Mouse (Mus musculus) embryonic facial prominence, embryonic 11.5 days (tissue): ENCODE measurements at regions not wholly inside any gene's neighbourhood (a gene's known extent, or its start where the extent isn't known, plus 50 kb on each side); places are given as distances from the start of the nearest gene placed in this dataset.

Experiments used
- ATAC-seq: fragments of 200-750 bp; cut with Nextera tagmentation; replicated peaks from 2 replicates; pipeline ENCODE4 v1.8.0; 2017; ENCODE audit warnings: low read depth; ENCODE audit not compliant: insufficient number of reproducible peaks, low FRiP score, low TSS enrichment
- DNase-seq: peaks from one replicate; pipeline ENCODE4 v3.0.0-alpha.2; 2015; ENCODE audit warnings: low spot score
- H3K27ac ChIP-seq: fragments of 300-500 bp; sonication (generic); replicated peaks from 2 replicates; pipeline ENCODE4 v1.5.1; 2014; ENCODE audit warnings: mild to moderate bottlenecking, low read depth, low read length, control low read depth
- H3K27me3 ChIP-seq: fragments of 300-500 bp; sonication (generic); 2 replicates; pipeline ENCODE4 v1.6.1; 2014; ENCODE audit warnings: mild to moderate bottlenecking, low read length, moderate library complexity, mixed read lengths; ENCODE audit not compliant: control insufficient read depth, insufficient read depth
- H3K36me3 ChIP-seq: fragments of 300-500 bp; sonication (generic); replicated peaks from 2 replicates; pipeline ENCODE4 v1.6.1; 2014; ENCODE audit warnings: low read depth, mild to moderate bottlenecking, low read length, moderate library complexity, mixed read lengths; ENCODE audit not compliant: control insufficient read depth, insufficient read depth
- H3K4me1 ChIP-seq: fragments of 300-500 bp; sonication (generic); 2 replicates; pipeline ENCODE4 v1.6.1; 2014; ENCODE audit warnings: low read length, mixed read lengths; ENCODE audit not compliant: control insufficient read depth, insufficient read depth
- H3K4me2 ChIP-seq: fragments of 300-500 bp; sonication (generic); 2 replicates; pipeline ENCODE4 v1.6.1; 2014; ENCODE audit warnings: low read depth, mild to moderate bottlenecking, control low read depth, low read length, moderate library complexity
- H3K4me3 ChIP-seq: fragments of 300-500 bp; sonication (generic); 2 replicates; pipeline ENCODE4 v1.5.1; 2014; ENCODE audit warnings: low read depth, low read length, control low read depth
- H3K9ac ChIP-seq: fragments of 300-500 bp; sonication (generic); replicated peaks from 2 replicates; pipeline ENCODE4 v1.6.1; 2014; ENCODE audit warnings: mild to moderate bottlenecking, control low read depth, low read length
- H3K9me3 ChIP-seq: fragments of 300-500 bp; sonication (generic); replicated peaks from 2 replicates; pipeline ENCODE4 v1.6.1; 2016; ENCODE audit warnings: mild to moderate bottlenecking, low read length, inconsistent platforms, mixed read lengths; ENCODE audit not compliant: control insufficient read depth
- WGBS: fragments of 180-500 bp; shearing (Covaris S2); extraction: QIAGEN DNeasy Blood & Tissue Kit; methylation state at CpG from one replicate; pipeline ENCODE4 v1.1.7; 2014; 5-methylcytosine and 5-hydroxymethylcytosine counted together

DNA sequence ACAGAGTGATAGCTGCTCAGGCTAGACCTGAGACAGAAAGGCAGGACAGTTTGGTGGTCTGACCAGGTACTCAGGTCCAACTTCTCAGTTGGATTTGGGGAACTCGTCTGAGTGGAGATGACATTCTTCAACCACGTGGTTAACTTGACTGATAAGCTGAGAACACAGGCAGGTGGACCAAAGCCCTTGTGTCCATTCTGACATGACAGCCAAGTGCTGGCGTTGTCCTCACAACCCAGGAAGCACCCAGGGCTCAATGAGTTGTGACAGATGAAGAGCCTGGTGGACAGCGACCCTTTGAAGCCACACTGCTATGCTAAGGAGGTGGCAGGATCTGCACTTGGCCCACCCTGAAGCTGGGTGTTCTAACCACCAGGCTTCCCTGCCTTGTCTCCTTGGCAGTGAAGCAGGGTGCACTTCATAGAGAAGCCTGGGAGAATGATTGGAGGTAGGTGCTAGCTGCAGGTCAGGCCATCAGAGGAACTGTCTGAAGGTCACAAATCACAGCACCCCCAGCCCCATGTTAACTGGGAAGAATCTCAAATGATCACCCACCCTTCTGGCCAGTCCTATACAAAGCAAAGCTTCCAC, 87.6 kb downstream of the 1700001O22Rik start:
- Histone ChIP-seq H3K9ac (peak overlapping the region; percentile 32), H3K36me3 (no peaks in the 10 kb centered on the region), H3K4me3 (no peak overlapping the region), H3K27ac (peak overlapping the region; percentile 85), H3K4me2 (no peak overlapping the region; the same call in 1 of the 2 replicates), H3K4me1 (peaks cover 42% of the 10 kb centered on the region), H3K27me3 (no peaks in the 10 kb centered on the region), H3K9me3 (no peaks in the 10 kb centered on the region)
- 71% methylated on average over 4 of the region's 4 CpGs for WGBS
- no peak for ATAC-seq
- no peak for DNase-seq

DNA sequence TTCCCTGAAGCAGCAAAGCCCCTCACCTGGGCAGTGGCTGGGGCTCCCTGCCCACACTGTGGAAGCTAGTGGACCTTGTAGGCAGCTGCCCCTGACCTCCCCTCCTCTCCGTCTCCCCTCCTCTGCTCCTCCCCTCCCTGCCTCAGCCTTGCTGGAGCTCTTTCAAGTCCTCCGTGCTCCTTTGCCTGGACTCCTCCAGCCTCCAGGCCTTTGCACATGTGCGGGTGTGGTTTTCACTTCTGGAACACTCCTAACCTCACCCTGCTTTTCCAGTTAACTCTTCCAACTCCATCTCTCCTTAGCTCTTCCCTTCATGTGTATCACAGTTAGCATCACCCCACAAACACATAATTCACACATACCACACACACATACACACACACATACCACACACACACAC, 89.9 kb downstream of the 1700001O22Rik start:
- peaks cover 34% of the 10 kb centered on the region for H3K4me1 ChIP-seq
- 9% methylated on average over 3 of the region's 3 CpGs for WGBS
- H3K4me3 ChIP-seq: no peak overlapping the region
- ATAC-seq (no peak), DNase-seq (no peak)
- H3K36me3 ChIP-seq: no peaks in the 10 kb centered on the region
- no peak overlapping the region for H3K4me2 ChIP-seq
- no peaks in the 10 kb centered on the region for H3K9me3 ChIP-seq
- no peak overlapping the region for H3K27ac ChIP-seq
- no peaks in the 10 kb centered on the region for H3K27me3 ChIP-seq
- peak overlapping the region; percentile 25; the same call in 1 of the 2 replicates for H3K9ac ChIP-seq

DNA sequence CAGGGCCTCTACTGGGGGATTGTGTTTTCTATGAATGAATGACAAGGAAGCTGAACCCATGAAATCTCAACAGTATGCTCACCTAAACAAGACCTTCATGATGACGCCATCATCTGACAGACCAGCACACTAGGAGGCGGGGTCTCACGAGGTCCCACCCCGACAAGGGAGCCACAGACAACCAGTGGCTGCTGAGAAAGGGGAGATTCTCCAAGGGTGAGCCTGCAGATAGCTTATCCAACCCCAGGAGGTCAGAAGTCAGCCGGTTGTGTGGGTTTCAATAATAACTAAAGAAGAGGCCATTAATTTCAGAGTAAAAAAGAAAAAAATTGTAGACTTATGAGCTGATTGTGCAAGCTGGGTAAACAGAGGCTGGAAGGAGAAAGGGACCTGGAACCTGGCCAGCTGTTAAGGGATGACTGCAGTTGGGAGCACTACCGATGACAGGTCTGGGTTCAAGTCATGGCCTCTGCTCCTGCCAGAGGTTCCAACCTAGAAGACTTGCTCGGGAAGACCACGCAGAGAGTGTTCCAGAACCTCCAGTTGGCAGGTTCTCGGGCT, 90.5 kb downstream of the 1700001O22Rik start:
- Histone ChIP-seq H3K27ac (no peak overlapping the region), H3K4me3 (no peak overlapping the region), H3K9me3 (no peaks in the 10 kb centered on the region), H3K4me1 (peaks cover 31% of the 10 kb centered on the region), H3K9ac (no peak overlapping the region), H3K36me3 (no peaks in the 10 kb centered on the region), H3K27me3 (no peaks in the 10 kb centered on the region), H3K4me2 (no peak overlapping the region)
- ATAC-seq: no peak
- no peak for DNase-seq
- 59% methylated on average over 9 of the region's 9 CpGs for WGBS

DNA sequence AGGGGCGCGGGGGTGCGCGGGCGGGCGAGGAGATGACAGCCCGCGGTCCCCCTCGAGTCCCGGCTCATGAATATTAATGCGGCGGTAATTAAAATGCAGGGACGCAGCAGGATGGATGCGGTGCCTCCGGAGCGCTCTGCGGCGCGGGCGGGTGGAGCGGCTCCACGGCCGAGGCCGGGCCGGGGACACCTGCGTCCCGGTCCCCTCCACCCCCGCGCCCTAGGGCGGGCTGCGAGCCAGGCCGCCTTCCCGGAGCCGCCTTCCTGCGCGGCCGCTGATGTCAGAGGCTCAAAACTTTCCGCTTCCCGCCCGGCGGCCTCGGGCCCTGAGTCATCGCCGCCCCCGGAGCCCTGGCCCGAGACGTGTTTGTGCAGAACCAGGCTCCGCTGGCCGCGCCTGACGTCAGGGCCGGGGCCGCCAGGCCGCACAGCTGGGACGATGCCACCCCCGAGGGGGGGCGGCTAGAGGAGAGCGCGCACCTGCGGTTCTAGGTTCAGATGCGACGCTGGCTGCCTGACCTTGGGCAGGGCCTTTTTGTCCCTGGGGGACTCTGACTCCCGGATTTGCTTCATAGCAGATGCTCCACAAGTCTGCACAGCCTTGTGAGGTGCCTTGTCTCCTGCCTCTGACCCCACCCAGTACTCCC, 91.5 kb downstream of the 1700001O22Rik start:
- peak; percentile 65 for DNase-seq
- Histone ChIP-seq H3K36me3 (no peaks in the 10 kb centered on the region), H3K9ac (peak overlapping the region; percentile 83), H3K9me3 (no peaks in the 10 kb centered on the region), H3K27me3 (no peaks in the 10 kb centered on the region), H3K27ac (peak overlapping the region; percentile 78), H3K4me1 (peaks cover 28% of the 10 kb centered on the region), H3K4me3 (peak overlapping the region; percentile 45), H3K4me2 (peak overlapping the region; percentile 92)
- WGBS: under 1% methylated on average over 52 of the region's 63 CpGs
- peak; percentile 14 for ATAC-seq

DNA sequence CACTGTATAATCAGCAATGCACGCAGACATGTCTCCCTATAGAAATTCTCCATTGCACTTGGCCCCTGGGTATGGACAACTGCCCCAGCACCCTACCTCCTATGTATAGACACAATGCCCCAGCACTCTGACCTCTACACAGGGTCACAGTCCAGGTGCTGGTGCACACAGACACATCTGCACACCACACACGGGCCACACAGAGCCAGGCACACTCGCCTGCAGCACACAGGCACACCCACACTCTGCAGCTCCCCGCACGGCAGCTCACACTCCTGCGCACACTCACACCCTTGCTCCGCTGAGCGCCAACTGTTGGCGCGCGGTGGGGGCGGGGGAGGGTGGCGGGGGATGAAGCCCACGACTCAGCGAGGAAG, 92.0 kb downstream of the 1700001O22Rik start:
- 3% methylated on average over 15 of the region's 15 CpGs for WGBS
- Histone ChIP-seq H3K9ac (peak overlapping the region; percentile 83), H3K9me3 (no peaks in the 10 kb centered on the region), H3K27me3 (no peaks in the 10 kb centered on the region), H3K27ac (peak overlapping the region; percentile 78), H3K4me3 (peak overlapping the region; percentile 45), H3K36me3 (no peaks in the 10 kb centered on the region), H3K4me2 (peak overlapping the region; percentile 92), H3K4me1 (peaks cover 24% of the 10 kb centered on the region)
- ATAC-seq (no peak; the same call in 1 of the 2 replicates), DNase-seq (no peak)

DNA sequence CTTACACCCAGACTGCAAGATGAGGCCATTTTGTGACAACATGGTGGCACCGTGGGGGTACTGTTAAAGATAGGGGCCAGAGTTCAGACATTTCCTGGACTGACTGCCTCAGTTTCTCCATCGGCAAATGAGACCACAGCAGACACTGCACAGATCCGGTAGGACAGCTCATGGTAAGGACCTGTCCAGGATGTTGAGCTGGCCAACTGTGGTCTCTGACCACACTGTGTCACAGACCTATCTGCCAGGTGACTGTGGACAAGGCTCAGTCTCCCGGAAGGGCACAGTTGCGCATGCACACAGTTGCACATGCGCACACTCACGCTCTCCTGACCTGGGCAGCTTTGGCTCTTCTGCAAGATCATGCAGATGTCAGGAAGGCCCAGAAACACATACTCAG, 92.6 kb downstream of the 1700001O22Rik start:
- no peak for ATAC-seq
- H3K27me3 ChIP-seq: no peaks in the 10 kb centered on the region
- H3K27ac ChIP-seq: peak overlapping the region; percentile 47; the same call in 1 of the 2 replicates
- H3K9me3 ChIP-seq: no peaks in the 10 kb centered on the region
- H3K36me3 ChIP-seq: no peaks in the 10 kb centered on the region
- 96% methylated on average over 7 of the region's 7 CpGs for WGBS
- H3K4me3 ChIP-seq: no peak overlapping the region
- no peak overlapping the region for H3K4me2 ChIP-seq
- H3K9ac ChIP-seq: no peak overlapping the region
- DNase-seq: no peak
- H3K4me1 ChIP-seq: peaks cover 22% of the 10 kb centered on the region

DNA sequence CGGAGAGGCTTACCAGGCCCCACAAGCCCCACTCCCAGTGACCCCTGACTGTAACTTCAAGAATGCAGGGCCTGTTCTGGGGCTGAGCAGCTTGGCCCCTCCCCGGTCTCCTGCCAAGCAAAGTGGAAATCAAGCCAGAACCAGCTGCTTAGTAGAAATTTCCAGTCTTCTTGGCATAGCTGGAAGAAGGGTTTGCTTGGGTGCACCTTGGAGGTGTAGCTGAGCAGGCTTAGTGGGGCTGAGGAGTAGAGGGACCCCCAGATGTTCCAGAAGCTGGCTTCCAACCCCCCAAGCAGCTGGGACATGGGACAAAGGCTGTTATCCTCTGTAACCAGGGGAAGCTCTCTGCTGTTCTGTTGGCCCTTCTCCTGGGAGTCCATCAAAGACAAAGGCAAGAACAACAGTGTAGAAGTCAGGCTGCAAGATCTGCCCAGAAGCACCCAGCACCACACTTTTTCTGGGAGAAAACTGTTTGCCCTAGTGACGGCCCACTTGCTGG, 94.0 kb downstream of the 1700001O22Rik start:
- Histone ChIP-seq H3K4me1 (peaks cover 21% of the 10 kb centered on the region), H3K9me3 (no peaks in the 10 kb centered on the region), H3K27me3 (no peaks in the 10 kb centered on the region), H3K4me3 (no peak overlapping the region), H3K36me3 (no peaks in the 10 kb centered on the region), H3K9ac (no peak overlapping the region; the same call in 1 of the 2 replicates), H3K27ac (peak overlapping the region; percentile 99), H3K4me2 (no peak overlapping the region)
- DNase-seq (no peak), ATAC-seq (no peak)
- WGBS: 52% methylated on average over 3 of the region's 3 CpGs
